Mouse (Mus musculus): ENCODE results near the gene Slc38a3.

GRCm38 (mm10) chr9:107608741-107609432, 60.4 kb downstream of the Slc38a3 start, which contains the start of gene Sema3b:
- TF ChIP-seq CTCF (IDR thresholded peaks at IDR 0.05; ENCODE audit: borderline replicate concordance, insufficient read depth, low read depth, low read length) (no peak), POLR2A (IDR thresholded peaks at IDR 0.05; ENCODE audit: borderline replicate concordance, insufficient read depth, low read length) (no peak)

Data from cerebellum, adult 2 months (tissue).